In genomic region chr7:131628846-131629391, GRCm38 (mm10) we compare ENCODE assay signal across 10 mouse cellular contexts.
A peak's percentile ranks its signal among the peaks of the same experiment; 100 is the strongest.
DNase-seq lines count a peak whose midpoint lies in the region; ATAC-seq lines count a peak whose summit lies in the region.
"Had no signal": no experiment of that assay in that cellular context is flagged by ENCODE, and none has a peak within 500 bp of the region (broad histone marks: within the 10 kb centered on the region; RNA-seq: fewer than 3 reads in every experiment).

No protein-coding gene starts in this region.

- H3K4me2 ChIP-seq in heart, embryonic 11.5 days, result no peak overlapping the region
- no peak overlapping the region for H3K4me2 ChIP-seq in forebrain, embryonic 14.5 days (ENCODE audit: low read length)

- no peaks in the 10 kb centered on the region for H3K4me1 ChIP-seq in heart, embryonic 11.5 days (ENCODE audit: control insufficient read depth, insufficient read depth, low read length)
- H3K4me1 ChIP-seq in forebrain, embryonic 14.5 days (ENCODE audit: control insufficient read depth, insufficient read depth, low read length), result peaks cover 4% of the 10 kb centered on the region; the same call in 1 of the 2 replicates

- H3K9ac ChIP-seq in heart, embryonic 11.5 days (ENCODE audit: low read depth, low read length), result no peak overlapping the region
- H3K9ac ChIP-seq in forebrain, embryonic 14.5 days (ENCODE audit: low read length), result no peak overlapping the region

- peak; percentile 87 for DNase-seq in heart, adult 11 months
- DNase-seq in forebrain, embryonic 14.5 days (ENCODE audit: low spot score), result peak; percentile 90
- DNase-seq in layer of hippocampus, adult 8-10 months (ENCODE audit: low spot score in 2 of 2), result peak; percentile 78 to 81
- DNase-seq in lung, postnatal 4 days, result peak; percentile 11 to 57
- no peak for DNase-seq in urinary bladder, adult 2 months (ENCODE audit: low spot score)
- no peak for DNase-seq in T-cell, adult 2 months (ENCODE audit: low spot score)
- DNase-seq: gastrocnemius, adult 2 months had no signal

- no peak overlapping the region for H3K4me3 ChIP-seq in heart, embryonic 11.5 days (ENCODE audit: low read depth, low read length)
- no peak overlapping the region for H3K4me3 ChIP-seq in forebrain, embryonic 14.5 days (ENCODE audit: low read depth, low read length)
- H3K4me3 ChIP-seq: gastrocnemius, adult 2 months had no signal

- H3K9me3 ChIP-seq in heart, embryonic 11.5 days (replicated peaks; ENCODE audit: control insufficient read depth, low read length), result no peaks in the 10 kb centered on the region
- H3K9me3 ChIP-seq in forebrain, embryonic 14.5 days (replicated peaks; ENCODE audit: control insufficient read depth, low read length), result no peaks in the 10 kb centered on the region

- H3K27me3 ChIP-seq in heart, embryonic 11.5 days (ENCODE audit: control insufficient read depth, insufficient read depth, low read length), result no peaks in the 10 kb centered on the region
- H3K27me3 ChIP-seq in forebrain, embryonic 14.5 days (replicated peaks; ENCODE audit: control insufficient read depth, insufficient read depth, low read length), result peaks cover 11% of the 10 kb centered on the region; the same call in 1 of the 2 replicates

- ATAC-seq in heart, embryonic 11.5 days (replicated peaks; ENCODE audit: insufficient number of reproducible peaks, low FRiP score, low TSS enrichment), result no peak
- ATAC-seq in forebrain, embryonic 14.5 days, result peak; percentile 89
- no peak for ATAC-seq in monocyte, adult 5-6 weeks (replicated peaks; ENCODE audit: insufficient number of reproducible peaks, low FRiP score, low TSS enrichment, poor library complexity, severe bottlenecking)

- WGBS in heart, embryonic 11.5 days (ENCODE audit: insufficient replicate concordance), result 84% methylated on average over 13 of the region's 13 CpGs
- 60% methylated on average over 13 of the region's 13 CpGs for WGBS in forebrain, embryonic 14.5 days

- no peaks in the 10 kb centered on the region for H3K36me3 ChIP-seq in heart, embryonic 11.5 days (ENCODE audit: control insufficient read depth, insufficient read depth, low read length)
- H3K36me3 ChIP-seq in forebrain, embryonic 14.5 days (ENCODE audit: control insufficient read depth, insufficient read depth, low read length), result no peaks in the 10 kb centered on the region

- H3K27ac ChIP-seq in heart, embryonic 11.5 days (ENCODE audit: low read depth, low read length), result no peak overlapping the region
- peak overlapping the region; percentile 61; the same call in 1 of the 2 replicates for H3K27ac ChIP-seq in forebrain, embryonic 14.5 days (ENCODE audit: low read depth, low read length)
- H3K27ac ChIP-seq: gastrocnemius, adult 2 months; macrophage had no signal

Comparison
In these comparisons a context has a peak if more than half of its experiments do, and no peak if none do; other contexts are left out.
1. DNase-seq: peak in heart, adult 11 months (single experiment), forebrain, embryonic 14.5 days (single experiment), layer of hippocampus, adult 8-10 months (2 of 2) and lung, postnatal 4 days (2 of 2); none in urinary bladder, adult 2 months (single experiment) and T-cell, adult 2 months (single experiment).